Mouse (Mus musculus): Measurements from ENCODE around the gene Cybrd1. TPM values are rescaled to one million over a fixed set of nuclear protein-coding genes. Genes with fewer than 3 reads are reported as not detected.

Cybrd1 gene
- polyA plus RNA-seq (2017; shearing (Covaris generic)), result not detected

GRCm38 (mm10) chr2:71117797-71118708 lies at the start of gene Cybrd1:
TSS of gene Cybrd1 (plus strand) at chr2:71117923.

Other genes with a start within 250 kb of the Cybrd1 start
- gene Dcaf17, start 62.6 kb upstream of the Cybrd1 start, polyA plus RNA-seq (2017; shearing (Covaris generic)), result 15.7 TPM
- gene Mettl8, start 62.3 kb upstream of the Cybrd1 start, polyA plus RNA-seq (2017; shearing (Covaris generic)), result 6.9 TPM
- gene Dync1i2, start 93.8 kb downstream of the Cybrd1 start, polyA plus RNA-seq (2017; shearing (Covaris generic)), result 32.8 TPM
- gene Slc25a12, start 249.8 kb downstream of the Cybrd1 start, polyA plus RNA-seq (2017; shearing (Covaris generic)), result 63.2 TPM

Measured in effector memory CD4-positive, alpha-beta T cell, adult 5 months (primary cell).